Mouse (Mus musculus) midbrain, postnatal 0 days (tissue): Measurements from ENCODE around the gene Galnt18. TPM values are rescaled to one million over a fixed set of nuclear protein-coding genes. Genes with fewer than 3 reads are reported as not detected.

ENCODE experiments used
- ATAC-seq: fragments of 200-750 bp; cut with Nextera tagmentation; 2 replicates; pipeline ENCODE4 v1.8.0; 2017; ENCODE audit warnings: moderate number of reproducible peaks, mild to moderate bottlenecking, moderate TSS enrichment, moderate library complexity; ENCODE audit not compliant: low FRiP score
- DNase-seq: peaks from one replicate; pipeline ENCODE4 v3.0.0-alpha.2; 2015; ENCODE audit warnings: low spot score
- H3K27ac ChIP-seq: fragments of 300-500 bp; sonication (generic); 2 replicates; pipeline ENCODE4 v1.5.1; 2014; ENCODE audit warnings: low read depth, mild to moderate bottlenecking, low read length, mixed read lengths
- H3K27me3 ChIP-seq: fragments of 300-500 bp; sonication (generic); 2 replicates; pipeline ENCODE4 v1.6.1; 2014; ENCODE audit warnings: low read length, control low read depth, mixed read lengths; ENCODE audit not compliant: insufficient read depth
- H3K36me3 ChIP-seq: fragments of 300-500 bp; sonication (generic); 2 replicates; pipeline ENCODE4 v1.6.1; 2014; ENCODE audit warnings: low read length, control low read depth, mixed read lengths; ENCODE audit not compliant: insufficient read depth
- H3K4me1 ChIP-seq: fragments of 300-500 bp; sonication (generic); 2 replicates; pipeline ENCODE4 v1.6.1; 2014; ENCODE audit warnings: mild to moderate bottlenecking, control low read depth, antibody characterized with exemption, low read length, mixed read lengths; ENCODE audit not compliant: insufficient read depth
- H3K4me2 ChIP-seq: fragments of 300-500 bp; sonication (generic); 2 replicates; pipeline ENCODE4 v1.6.1; 2014; ENCODE audit warnings: low read depth, mild to moderate bottlenecking, low read length, mixed read lengths; ENCODE audit not compliant: poor library complexity, severe bottlenecking
- H3K4me3 ChIP-seq: fragments of 300-500 bp; sonication (generic); 2 replicates; pipeline ENCODE4 v1.5.1; 2014; ENCODE audit warnings: low read depth, mild to moderate bottlenecking, low read length, moderate library complexity
- H3K9ac ChIP-seq: fragments of 300-500 bp; sonication (generic); replicated peaks from 2 replicates; pipeline ENCODE4 v1.6.1; 2014; ENCODE audit warnings: mild to moderate bottlenecking, low read length, moderate library complexity, mixed read lengths; ENCODE audit not compliant: poor library complexity, severe bottlenecking
- H3K9me3 ChIP-seq: fragments of 300-500 bp; sonication (generic); 2 replicates; pipeline ENCODE4 v1.6.1; 2016; ENCODE audit warnings: low read length, control low read depth
- CTCF ChIP-seq: IDR thresholded peaks from 2 replicates; pipeline ENCODE4 v1.5.1; 2016; ENCODE audit warnings: antibody characterized with exemption, mild to moderate bottlenecking
- WGBS: fragments of 180-500 bp; shearing (Covaris S2); extraction: QIAGEN DNeasy Blood & Tissue Kit; methylation state at CpG from one replicate; pipeline ENCODE4 v1.1.7; 2014; 5-methylcytosine and 5-hydroxymethylcytosine counted together
- polyA plus RNA-seq: library from polyadenylated mRNA; unstranded; fragments of >200 nt; fragmentation: Nextera tagmentation; extraction: Ambion mirVana; gene quantifications from 2 replicates; pipeline ENCODE4 v1.2.1, GENCODE M21; 2015
- total RNA-seq: library from RNA; depleted of rRNA; stranded (reverse); fragments of >200 nt; gene quantifications from 2 replicates; pipeline ENCODE4 v1.2.3, GENCODE M21; 2014

The Galnt18 gene
- total and polyA plus RNA-seq, 2 experiments from 2014 or later: 18.9 to 25.0 TPM

DNA sequence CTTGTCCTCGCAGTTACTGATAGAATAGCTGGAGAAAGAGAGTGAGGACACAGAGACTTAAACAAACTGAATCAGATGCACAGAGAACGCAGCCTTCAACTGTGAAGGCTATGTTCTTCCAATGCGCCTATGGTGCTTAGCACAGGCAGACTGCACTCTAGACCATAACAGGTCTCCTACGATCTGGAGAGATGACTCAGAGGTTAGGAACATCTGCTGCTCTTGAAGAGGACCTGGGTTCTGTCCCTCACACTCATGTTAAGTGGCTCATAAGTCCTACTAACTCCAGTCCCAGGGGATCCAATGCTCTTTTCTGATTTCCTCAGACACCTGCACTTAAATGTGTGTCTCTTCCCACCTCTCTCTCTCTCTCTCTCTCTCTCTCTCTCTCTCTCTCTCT lies 24.9 kb upstream of the Galnt18 start:
- H3K9me3 ChIP-seq: no peaks in the 10 kb centered on the region
- WGBS: 90% methylated on average over 4 of the region's 4 CpGs

DNA sequence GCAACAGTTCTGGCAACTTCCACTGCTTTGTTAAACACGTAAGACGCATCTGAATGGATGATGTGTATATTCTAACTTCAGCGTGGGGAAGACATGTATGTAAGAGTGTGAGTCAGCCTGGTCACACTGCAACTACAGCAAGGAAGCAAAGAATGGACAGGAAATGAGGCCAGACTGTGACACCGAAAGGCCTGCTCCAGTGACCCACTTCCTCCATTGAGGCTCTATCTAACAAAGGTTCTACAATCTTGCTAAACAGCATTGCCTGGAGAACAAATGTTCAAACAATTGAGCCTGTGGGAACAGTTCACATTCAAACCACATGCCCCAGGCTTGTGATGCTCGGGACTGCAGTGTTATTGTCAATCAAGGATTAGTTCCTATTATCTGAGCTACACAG lies 21.0 kb upstream of the Galnt18 start:
- Histone ChIP-seq H3K36me3 (no peaks in the 10 kb centered on the region), H3K4me2 (no peak overlapping the region), H3K9ac (no peak overlapping the region), H3K4me1 (no peaks in the 10 kb centered on the region), H3K27me3 (no peaks in the 10 kb centered on the region), H3K27ac (no peak overlapping the region), H3K4me3 (no peak overlapping the region), H3K9me3 (no peaks in the 10 kb centered on the region)
- no peak for TF ChIP-seq CTCF
- ATAC-seq (no peak), DNase-seq (no peak)
- 60% methylated on average over 5 of the region's 5 CpGs for WGBS

More for the DNA sequence above, 24.9 kb upstream of the Galnt18 start:
- no peak for DNase-seq
- ATAC-seq: no peak
- Histone ChIP-seq H3K36me3 (no peaks in the 10 kb centered on the region), H3K9ac (no peak overlapping the region), H3K27me3 (no peaks in the 10 kb centered on the region), H3K4me2 (no peak overlapping the region), H3K4me1 (no peaks in the 10 kb centered on the region), H3K27ac (no peak overlapping the region), H3K4me3 (no peak overlapping the region)
- TF ChIP-seq CTCF: no peak

DNA sequence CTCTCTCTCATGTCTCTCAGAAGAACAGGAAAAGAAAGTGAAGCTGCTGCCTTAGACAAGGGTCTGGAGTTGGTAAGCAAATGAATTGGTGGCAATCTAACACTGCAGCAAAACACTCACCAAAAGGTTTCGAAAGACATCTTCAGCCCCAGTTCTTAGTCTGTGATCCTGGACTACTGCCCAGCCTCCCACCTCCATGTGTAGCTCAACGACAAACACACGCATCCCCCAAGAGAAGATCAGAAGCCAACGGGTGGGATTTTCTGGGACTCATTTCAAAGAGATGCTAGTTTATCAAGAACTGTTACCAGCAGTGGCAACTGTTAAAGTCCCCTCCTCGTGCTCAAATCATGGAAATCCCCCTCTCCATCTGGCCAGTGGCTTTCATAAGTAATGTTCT lies 20.3 kb upstream of the Galnt18 start:
- no peak overlapping the region for H3K27ac ChIP-seq
- H3K9ac ChIP-seq: no peak overlapping the region
- H3K9me3 ChIP-seq: no peaks in the 10 kb centered on the region
- TF ChIP-seq CTCF: no peak
- ATAC-seq: no peak
- H3K27me3 ChIP-seq: no peaks in the 10 kb centered on the region
- no peak overlapping the region for H3K4me2 ChIP-seq
- no peak for DNase-seq
- H3K4me1 ChIP-seq: no peaks in the 10 kb centered on the region
- WGBS: 81% methylated on average over 5 of the region's 5 CpGs
- no peaks in the 10 kb centered on the region for H3K36me3 ChIP-seq
- no peak overlapping the region for H3K4me3 ChIP-seq

DNA sequence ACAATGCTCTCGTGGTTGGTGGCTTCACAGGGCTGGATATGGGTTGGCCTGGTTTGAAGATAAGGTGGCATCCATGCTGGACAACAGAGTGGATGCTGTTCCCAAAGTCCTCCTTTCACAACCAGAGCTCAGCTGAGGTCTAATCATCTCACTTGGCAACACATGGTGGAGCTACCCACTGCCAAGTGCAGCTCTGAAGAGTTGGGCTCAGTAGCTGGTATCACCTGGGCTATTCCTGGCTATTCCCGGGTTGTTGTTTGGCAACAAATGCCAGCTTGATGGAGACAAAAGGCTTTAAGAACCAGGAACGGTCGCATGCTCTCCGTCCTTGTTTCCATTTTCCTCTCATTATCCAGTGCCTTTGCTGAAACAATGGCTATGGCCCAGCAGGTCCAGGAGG lies 19.2 kb upstream of the Galnt18 start:
- Histone ChIP-seq H3K4me3 (no peak overlapping the region), H3K27me3 (no peaks in the 10 kb centered on the region), H3K9me3 (no peaks in the 10 kb centered on the region), H3K9ac (no peak overlapping the region), H3K36me3 (no peaks in the 10 kb centered on the region), H3K4me1 (no peaks in the 10 kb centered on the region), H3K27ac (no peak overlapping the region), H3K4me2 (no peak overlapping the region)
- WGBS: 78% methylated on average over 5 of the region's 5 CpGs
- no peak for TF ChIP-seq CTCF
- ATAC-seq: no peak
- DNase-seq: no peak

DNA sequence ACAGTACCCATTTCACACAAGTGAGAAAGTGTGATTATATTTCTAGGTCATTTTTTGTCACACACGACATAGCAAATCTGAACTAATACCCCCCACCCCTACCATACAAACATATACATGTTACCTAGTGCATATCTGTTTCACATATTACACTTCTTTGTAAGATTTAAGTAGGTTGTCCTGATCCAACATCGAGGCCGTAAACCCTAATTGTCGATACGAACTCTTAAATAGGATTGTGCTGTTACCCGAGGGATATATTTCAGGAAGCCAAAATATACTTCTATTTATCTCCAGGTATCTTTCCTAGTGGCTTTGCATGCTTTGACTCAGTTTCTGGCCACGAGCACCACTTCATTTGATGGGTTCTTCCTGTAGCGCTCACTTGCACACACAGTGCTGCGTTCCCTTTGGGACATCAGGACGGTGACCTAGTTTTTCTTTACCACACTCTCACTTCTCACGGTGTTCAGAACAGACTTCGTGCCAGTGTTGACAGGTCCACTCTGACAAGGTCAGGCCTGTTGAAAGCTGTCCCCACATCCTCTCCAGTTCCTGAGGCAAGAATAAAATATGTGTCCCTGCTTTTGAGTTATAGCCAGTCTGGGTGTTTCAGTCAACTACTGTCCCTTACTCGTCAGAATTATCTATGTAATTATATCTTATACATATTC lies 17.7 kb upstream of the Galnt18 start:
- H3K9ac ChIP-seq: no peak overlapping the region
- H3K9me3 ChIP-seq: no peaks in the 10 kb centered on the region
- 88% methylated on average over 13 of the region's 13 CpGs for WGBS
- H3K36me3 ChIP-seq: no peaks in the 10 kb centered on the region
- ATAC-seq (no peak), DNase-seq (no peak)
- TF ChIP-seq CTCF: no peak
- H3K27me3 ChIP-seq: no peaks in the 10 kb centered on the region
- H3K4me1 ChIP-seq: no peaks in the 10 kb centered on the region
- no peak overlapping the region for H3K4me2 ChIP-seq
- H3K4me3 ChIP-seq: no peak overlapping the region
- no peak overlapping the region for H3K27ac ChIP-seq

DNA sequence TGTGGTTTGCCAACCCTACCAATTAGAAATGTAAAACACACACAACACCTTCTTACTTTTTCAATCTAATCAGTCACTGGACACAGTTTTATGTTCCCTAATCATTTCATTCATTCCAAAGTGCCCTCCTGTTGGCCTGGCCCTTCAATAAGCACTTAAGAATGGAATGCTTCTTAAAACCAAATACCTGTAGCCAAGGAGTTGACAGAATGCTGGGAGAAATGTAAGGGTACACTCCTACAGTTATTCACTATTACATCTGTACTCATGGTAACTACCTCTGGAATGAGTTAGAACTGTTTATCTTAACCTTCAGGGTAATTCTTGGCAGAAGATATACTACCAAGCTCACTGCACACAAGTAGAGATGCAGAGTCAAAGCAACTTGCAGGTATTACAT lies 15.3 kb upstream of the Galnt18 start:
- Histone ChIP-seq H3K36me3 (no peaks in the 10 kb centered on the region), H3K27me3 (no peaks in the 10 kb centered on the region), H3K4me2 (no peak overlapping the region), H3K9ac (no peak overlapping the region), H3K4me1 (0 out of 2 replicates have a peak, but pooled peaks cover 3% of the 10 kb centered on the region), H3K9me3 (no peaks in the 10 kb centered on the region), H3K4me3 (no peak overlapping the region), H3K27ac (no peak overlapping the region)
- no peak for TF ChIP-seq CTCF
- no peak for DNase-seq
- no peak for ATAC-seq
